ENCODE assay signal across 8 mouse cellular contexts in the genomic region with DNA sequence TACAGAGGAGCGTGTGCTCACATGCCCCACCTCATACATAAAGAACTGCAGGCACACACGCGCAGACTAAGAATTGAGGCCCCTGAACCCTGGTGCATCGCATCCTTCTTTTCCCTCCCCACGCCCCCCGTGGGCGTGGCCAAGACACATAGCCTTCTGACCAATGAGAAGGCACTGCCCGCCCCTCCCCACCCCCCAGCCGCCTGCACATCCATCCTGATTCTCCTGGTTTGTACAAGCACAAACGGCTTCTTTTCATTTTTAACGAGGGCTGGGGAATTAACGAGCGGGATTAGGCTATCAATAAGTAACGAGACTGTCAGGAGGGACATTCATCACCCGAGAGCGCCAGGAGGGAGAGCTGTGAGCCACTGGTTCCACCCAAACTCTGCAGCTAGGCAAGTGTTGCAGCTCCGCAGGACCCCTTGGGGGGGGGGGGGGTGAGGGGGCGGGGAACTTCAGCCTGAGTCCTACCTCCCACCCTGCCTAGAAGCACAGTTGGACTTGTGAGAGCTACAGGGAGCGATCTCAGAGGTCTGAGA. TPM values are rescaled to one million over a fixed set of nuclear protein-coding genes. Genes with fewer than 3 reads are reported as not detected.
DNase-seq lines count a peak whose midpoint lies in the region; ATAC-seq lines count a peak whose summit lies in the region.

No protein-coding gene starts in this region.

- no peaks in the 10 kb centered on the region for H3K9me3 ChIP-seq in heart, embryonic 12.5 days (replicated peaks)
- H3K9me3 ChIP-seq in midbrain, embryonic 14.5 days (ENCODE audit: control insufficient read depth, low read length): no peaks in the 10 kb centered on the region

- H3K4me2 ChIP-seq in heart, embryonic 12.5 days: peak overlapping the region; percentile 56
- peak overlapping the region; percentile 51 for H3K4me2 ChIP-seq in midbrain, embryonic 14.5 days (ENCODE audit: low read length)

- H3K36me3 ChIP-seq in heart, embryonic 12.5 days: no peaks in the 10 kb centered on the region
- H3K36me3 ChIP-seq in midbrain, embryonic 14.5 days (ENCODE audit: control insufficient read depth, insufficient read depth, low read length): peaks cover 8% of the 10 kb centered on the region; the same call in 1 of the 2 replicates

- H3K9ac ChIP-seq in heart, embryonic 12.5 days: no peak overlapping the region
- H3K9ac ChIP-seq in midbrain, embryonic 14.5 days (replicated peaks; ENCODE audit: low read length): peak overlapping the region; percentile 23; the same call in 1 of the 2 replicates

- WGBS in heart, embryonic 12.5 days: 2% methylated on average over 18 of the region's 19 CpGs
- WGBS in midbrain, embryonic 14.5 days: 3% methylated on average over 19 of the region's 19 CpGs

- ATAC-seq in heart, embryonic 12.5 days (ENCODE audit: insufficient number of reproducible peaks, low FRiP score): no peak
- ATAC-seq in midbrain, embryonic 14.5 days (ENCODE audit: low FRiP score, low TSS enrichment): peak; percentile 82

- peaks cover 33% of the 10 kb centered on the region for H3K4me1 ChIP-seq in heart, embryonic 12.5 days (replicated peaks)
- peaks cover 43% of the 10 kb centered on the region for H3K4me1 ChIP-seq in midbrain, embryonic 14.5 days (ENCODE audit: control insufficient read depth, insufficient read depth, low read length)

- H3K27ac ChIP-seq in heart, embryonic 12.5 days (ENCODE audit: poor library complexity, severe bottlenecking): no peak overlapping the region
- H3K27ac ChIP-seq in midbrain, embryonic 14.5 days (replicated peaks; ENCODE audit: low read depth, low read length): peak overlapping the region; percentile 70

- no peak for DNase-seq in heart, adult 11 months
- DNase-seq in embryo, embryonic 11 days: peak; percentile 95
- peak; percentile 68 for DNase-seq in hindlimb bud, embryonic 11.5 days (ENCODE audit: extremely low spot score, low read depth, low spot score)
- DNase-seq in midbrain, embryonic 14.5 days: peak; percentile 93
- no peak for DNase-seq in cerebellum, postnatal 25 days
- DNase-seq in lung, adult 18-20 months: no peak
- DNase-seq in T-cell, adult 2 months (ENCODE audit: low spot score): no peak

- H3K27me3 ChIP-seq in heart, embryonic 12.5 days (replicated peaks): peaks cover 35% of the 10 kb centered on the region
- no peaks in the 10 kb centered on the region for H3K27me3 ChIP-seq in midbrain, embryonic 14.5 days (ENCODE audit: control insufficient read depth, insufficient read depth, low read length)

- H3K4me3 ChIP-seq in heart, embryonic 12.5 days: peak overlapping the region; percentile 21
- H3K4me3 ChIP-seq in midbrain, embryonic 14.5 days (replicated peaks; ENCODE audit: low read depth, low read length): peak overlapping the region; percentile 20

RNA-seq across cellular contexts. Expression of gene Syt7, which starts 24.9 kb away (rescaled TPM):
- polyA plus RNA-seq in heart, embryonic 12.5 days (2016; fragmentation: Nextera tagmentation; extraction: Ambion mirVana): 0.59 and 1.3 TPM in 2 replicates
- 10.1 and 15.4 TPM in 2 replicates for polyA plus RNA-seq in midbrain, embryonic 14.5 days (2014; fragmentation: Nextera tagmentation; extraction: Ambion mirVana)

RNA-seq across cellular contexts. Expression of gene Lrrc10b, which starts 43.5 kb away (rescaled TPM):
- polyA plus RNA-seq in heart, embryonic 12.5 days (2016; fragmentation: Nextera tagmentation; extraction: Ambion mirVana): 0.14 and 0.26 TPM in 2 replicates
- 0.91 and 1.1 TPM in 2 replicates for polyA plus RNA-seq in midbrain, embryonic 14.5 days (2014; fragmentation: Nextera tagmentation; extraction: Ambion mirVana)

Comparison
In these comparisons a context has a peak if more than half of its experiments do, and no peak if none do; other contexts are left out.
1. DNase-seq: peak in embryo, embryonic 11 days (single experiment), hindlimb bud, embryonic 11.5 days (single experiment) and midbrain, embryonic 14.5 days (single experiment); none in heart, adult 11 months (single experiment), cerebellum, postnatal 25 days (0 of 2), lung, adult 18-20 months (0 of 2) and T-cell, adult 2 months (single experiment).